Mouse (Mus musculus) lung, postnatal 0 days (tissue): ENCODE data around the gene Pcca. TPM values are rescaled to one million over a fixed set of nuclear protein-coding genes. Genes with fewer than 3 reads are reported as not detected.

ENCODE experiments used
- ATAC-seq: fragments of 200-750 bp; cut with Nextera tagmentation; 2 replicates; pipeline ENCODE4 v1.8.0; 2017; ENCODE audit warnings: moderate library complexity
- DNase-seq: peaks from one replicate; pipeline ENCODE4 v3.0.0-alpha.2; 2016; ENCODE audit warnings: low spot score
- H3K27ac ChIP-seq: fragments of 300-500 bp; sonication (generic); 2 replicates; pipeline ENCODE4 v1.5.1; 2014; ENCODE audit warnings: antibody characterized with exemption, mild to moderate bottlenecking, low read length, mixed read lengths
- H3K27me3 ChIP-seq: fragments of 300-500 bp; sonication (generic); replicated peaks from 2 replicates; pipeline ENCODE4 v1.6.1; 2014; ENCODE audit warnings: low read length, mixed read lengths; ENCODE audit not compliant: insufficient read depth
- H3K36me3 ChIP-seq: fragments of 300-500 bp; sonication (generic); 2 replicates; pipeline ENCODE4 v1.6.1; 2014; ENCODE audit warnings: low read length, mixed read lengths; ENCODE audit not compliant: insufficient read depth
- H3K4me1 ChIP-seq: fragments of 300-500 bp; sonication (generic); 2 replicates; pipeline ENCODE4 v1.6.1; 2014; ENCODE audit warnings: antibody characterized with exemption, low read depth, low read length, mixed read lengths; ENCODE audit not compliant: insufficient read depth
- H3K4me2 ChIP-seq: fragments of 300-500 bp; sonication (generic); replicated peaks from 2 replicates; pipeline ENCODE4 v1.6.1; 2014; ENCODE audit warnings: low read depth, mild to moderate bottlenecking, low read length, moderate library complexity, mixed read lengths
- H3K4me3 ChIP-seq: fragments of 300-500 bp; sonication (generic); 2 replicates; pipeline ENCODE4 v1.5.1; 2014; ENCODE audit warnings: low read depth, low read length
- H3K9ac ChIP-seq: fragments of 300-500 bp; sonication (generic); replicated peaks from 2 replicates; pipeline ENCODE4 v1.6.1; 2014; ENCODE audit warnings: low read depth, mild to moderate bottlenecking
- H3K9me3 ChIP-seq: fragments of 300-500 bp; sonication (generic); 2 replicates; pipeline ENCODE4 v1.6.1; 2016; ENCODE audit warnings: low read length, mixed read lengths
- CTCF ChIP-seq: IDR thresholded peaks from 2 replicates; pipeline ENCODE4 v1.5.1; 2016; ENCODE audit warnings: antibody characterized with exemption, mild to moderate bottlenecking
- EP300 ChIP-seq: IDR thresholded peaks from 2 replicates; pipeline ENCODE4 v1.6.1; 2016; ENCODE audit warnings: antibody characterized with exemption, mild to moderate bottlenecking, control low read depth
- WGBS: fragments of 180-500 bp; shearing (Covaris S2); extraction: QIAGEN DNeasy Blood & Tissue Kit; methylation state at CpG from one replicate; pipeline ENCODE4 v1.1.7; 2014; 5-methylcytosine and 5-hydroxymethylcytosine counted together
- polyA plus RNA-seq: library from polyadenylated mRNA; unstranded; fragments of >200 nt; fragmentation: Nextera tagmentation; extraction: Ambion mirVana; gene quantifications from 2 replicates; pipeline ENCODE4 v1.2.1, GENCODE M21; 2015

Pcca gene
- polyA plus RNA-seq, 1 experiment from 2014 or later = 10.4 TPM

GRCm38 (mm10) chr14:122602701-122603100 is 68.6 kb downstream of the Pcca start:
- TF ChIP-seq CTCF (no peak), EP300 (no peak)
- no peak overlapping the region for H3K27ac ChIP-seq
- H3K4me3 ChIP-seq = no peak overlapping the region
- ATAC-seq = no peak
- WGBS = 74% methylated on average over 2 of the region's 2 CpGs
- no peaks in the 10 kb centered on the region for H3K36me3 ChIP-seq
- no peak overlapping the region for H3K9ac ChIP-seq
- H3K4me1 ChIP-seq = no peaks in the 10 kb centered on the region
- no peaks in the 10 kb centered on the region for H3K9me3 ChIP-seq
- no peak for DNase-seq
- H3K4me2 ChIP-seq = no peak overlapping the region
- H3K27me3 ChIP-seq = no peaks in the 10 kb centered on the region

- H3K4me3 ChIP-seq = no peak overlapping the region
- no peak overlapping the region for H3K4me2 ChIP-seq
- no peaks in the 10 kb centered on the region for H3K4me1 ChIP-seq
- no peaks in the 10 kb centered on the region for H3K36me3 ChIP-seq
- TF ChIP-seq EP300 (no peak), CTCF (no peak)
- no peak overlapping the region for H3K9ac ChIP-seq
- WGBS = 81% methylated on average over 1 of the region's 1 CpGs
- DNase-seq (no peak), ATAC-seq (no peak)
- H3K27me3 ChIP-seq = no peaks in the 10 kb centered on the region
- no peaks in the 10 kb centered on the region for H3K9me3 ChIP-seq
- no peak overlapping the region for H3K27ac ChIP-seq
Observed at GRCm38 (mm10) chr14:122606499-122606898, 72.4 kb downstream of the Pcca start.

- Histone ChIP-seq H3K27ac (no peak overlapping the region), H3K9ac (no peak overlapping the region), H3K4me1 (no peaks in the 10 kb centered on the region), H3K4me2 (no peak overlapping the region), H3K36me3 (no peaks in the 10 kb centered on the region), H3K27me3 (no peaks in the 10 kb centered on the region), H3K4me3 (no peak overlapping the region), H3K9me3 (no peaks in the 10 kb centered on the region)
- no peak for ATAC-seq
- no peak for DNase-seq
- 75% methylated on average over 4 of the region's 4 CpGs for WGBS
- no peak for TF ChIP-seq EP300
Observed at GRCm38 (mm10) chr14:122607456-122607855, 73.3 kb downstream of the Pcca start.

GRCm38 (mm10) chr14:122608323-122608722 is 74.2 kb downstream of the Pcca start:
- H3K4me1 ChIP-seq = no peaks in the 10 kb centered on the region
- no peak overlapping the region for H3K9ac ChIP-seq
- ATAC-seq (no peak), DNase-seq (no peak)
- H3K27ac ChIP-seq = no peak overlapping the region
- no peaks in the 10 kb centered on the region for H3K36me3 ChIP-seq
- no peaks in the 10 kb centered on the region for H3K27me3 ChIP-seq
- 74% methylated on average over 2 of the region's 2 CpGs for WGBS
- no peak overlapping the region for H3K4me3 ChIP-seq
- TF ChIP-seq EP300 = no peak
- no peak for TF ChIP-seq CTCF
- H3K4me2 ChIP-seq = no peak overlapping the region
- H3K9me3 ChIP-seq = no peaks in the 10 kb centered on the region

GRCm38 (mm10) chr14:122611035-122611434 is 76.9 kb downstream of the Pcca start:
- H3K27me3 ChIP-seq = no peaks in the 10 kb centered on the region
- no peak for TF ChIP-seq EP300
- TF ChIP-seq CTCF = no peak
- no peaks in the 10 kb centered on the region for H3K9me3 ChIP-seq
- H3K27ac ChIP-seq = no peak overlapping the region
- no peaks in the 10 kb centered on the region for H3K4me1 ChIP-seq
- H3K4me3 ChIP-seq = no peak overlapping the region
- WGBS = 85% methylated on average over 4 of the region's 4 CpGs
- no peak overlapping the region for H3K9ac ChIP-seq
- DNase-seq (no peak), ATAC-seq (no peak)
- H3K36me3 ChIP-seq = no peaks in the 10 kb centered on the region
- H3K4me2 ChIP-seq = no peak overlapping the region

- no peaks in the 10 kb centered on the region for H3K9me3 ChIP-seq
- H3K4me3 ChIP-seq = no peak overlapping the region
- H3K27me3 ChIP-seq = no peaks in the 10 kb centered on the region
- H3K9ac ChIP-seq = no peak overlapping the region
- no peaks in the 10 kb centered on the region for H3K36me3 ChIP-seq
- WGBS = 84% methylated on average over 3 of the region's 3 CpGs
- ATAC-seq = no peak
- no peak for TF ChIP-seq CTCF
- TF ChIP-seq EP300 = no peak
- no peak overlapping the region for H3K4me2 ChIP-seq
- no peaks in the 10 kb centered on the region for H3K4me1 ChIP-seq
- no peak for DNase-seq
- H3K27ac ChIP-seq = no peak overlapping the region
Observed at GRCm38 (mm10) chr14:122612317-122612716, 78.2 kb downstream of the Pcca start.

- no peak overlapping the region for H3K4me2 ChIP-seq
- no peaks in the 10 kb centered on the region for H3K36me3 ChIP-seq
- H3K27me3 ChIP-seq = no peaks in the 10 kb centered on the region
- ATAC-seq = no peak
- TF ChIP-seq CTCF (no peak), EP300 (no peak)
- H3K9me3 ChIP-seq = no peaks in the 10 kb centered on the region
- DNase-seq = no peak
- no peak overlapping the region for H3K9ac ChIP-seq
- H3K27ac ChIP-seq = no peak overlapping the region
- 93% methylated on average over 2 of the region's 2 CpGs for WGBS
- H3K4me1 ChIP-seq = no peaks in the 10 kb centered on the region
- H3K4me3 ChIP-seq = no peak overlapping the region
Observed at GRCm38 (mm10) chr14:122617656-122618055, 83.5 kb downstream of the Pcca start.
